Mouse (Mus musculus): ENCODE measurements around the gene Polr3e. TPM values are rescaled to one million over a fixed set of nuclear protein-coding genes. Genes with fewer than 3 reads are reported as not detected.
"Not testable (repeated sequence)": the region's sequence is repeated elsewhere in the genome, so short reads cannot be mapped to it uniquely, and the experiment has no call there.

The Polr3e gene
- total RNA-seq, 2 experiments from 2014 or later, result 26.3 to 27.0 TPM

DNA sequence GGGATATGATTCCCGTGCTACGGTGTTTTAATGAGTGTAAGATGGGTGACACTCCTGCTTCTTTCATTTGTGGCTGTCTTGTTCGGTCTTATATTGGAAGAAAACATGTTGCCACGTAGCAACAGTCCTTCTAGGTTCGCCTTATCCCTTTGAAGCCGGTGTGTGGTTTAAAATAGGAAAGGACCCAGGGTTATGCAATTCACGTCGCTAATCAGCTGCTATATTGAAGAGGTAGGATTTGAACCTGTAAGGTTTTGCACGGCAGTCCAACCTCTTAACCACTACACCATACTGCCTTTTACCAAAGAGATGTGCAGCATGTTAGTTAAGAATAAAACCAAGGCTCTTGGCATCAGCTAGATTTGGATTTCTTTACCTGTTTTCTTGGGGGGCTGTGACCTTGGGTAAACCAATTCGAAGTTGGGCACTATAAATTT, 1.0 kb downstream of the Polr3e start:
- Histone ChIP-seq H3K4me3 (peak overlapping the region; percentile 95), H3K27ac (peak overlapping the region; percentile 86)
- DNase-seq (ENCODE audit: low spot score in 2 of 2), result peak; percentile 73 to 76
- TF ChIP-seq CTCF (conservative IDR thresholded peaks at IDR 0.05), result no peak

DNA sequence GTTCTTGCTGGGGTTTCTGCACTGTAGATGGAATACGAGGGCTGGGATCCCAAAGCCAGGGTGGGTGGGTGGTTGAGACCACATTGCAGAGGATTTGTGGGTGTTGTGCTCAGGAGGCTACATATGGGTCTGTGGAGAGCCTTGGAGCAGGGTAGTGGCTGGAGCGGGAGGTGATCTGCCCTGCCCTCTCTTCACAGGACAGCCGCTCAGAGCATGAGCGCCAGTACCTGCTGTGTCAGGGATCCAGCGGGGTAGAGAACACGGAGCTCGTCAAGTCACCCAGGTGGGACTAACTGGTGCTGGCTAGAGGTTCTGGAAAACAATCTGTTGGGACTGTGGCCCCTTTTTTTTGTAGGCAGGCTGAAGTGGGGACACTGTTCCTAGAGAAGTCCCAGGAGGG, 15.6 kb downstream of the Polr3e start:
- H3K4me3 ChIP-seq, result no peak overlapping the region
- DNase-seq (ENCODE audit: low spot score in 2 of 2), result no peak
- H3K27ac ChIP-seq, result no peak overlapping the region
- no peak for TF ChIP-seq CTCF (conservative IDR thresholded peaks at IDR 0.05)

DNA sequence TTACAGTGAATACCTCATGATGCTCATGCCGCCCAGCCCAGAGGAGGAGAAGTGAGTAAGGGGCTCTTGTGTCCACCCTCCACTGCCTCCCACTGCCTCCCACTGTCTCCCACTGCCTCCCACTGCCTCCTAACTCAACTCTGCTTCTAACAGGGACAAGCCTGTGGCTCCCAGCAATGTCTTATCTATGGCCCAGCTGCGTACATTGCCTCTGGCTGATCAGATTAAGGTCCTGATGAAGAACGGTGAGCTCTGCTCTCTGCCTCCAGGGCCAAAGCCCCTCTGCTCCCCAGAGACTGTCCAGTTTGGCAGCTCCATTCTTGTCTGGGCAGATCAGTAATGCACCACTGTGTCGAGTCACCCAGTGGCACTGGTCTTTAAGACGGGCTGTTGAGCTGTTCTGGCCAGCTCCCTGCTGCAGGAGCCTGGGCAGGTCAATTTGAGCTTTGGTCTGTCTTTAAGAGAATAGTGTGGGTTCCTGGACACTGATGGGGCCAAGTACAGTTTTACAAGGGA, 16.2 kb downstream of the Polr3e start:
- Histone ChIP-seq H3K27ac (no peak overlapping the region), H3K4me3 (no peak overlapping the region)
- no peak for TF ChIP-seq CTCF (conservative IDR thresholded peaks at IDR 0.05)
- DNase-seq (ENCODE audit: low spot score in 2 of 2), result no peak

DNA sequence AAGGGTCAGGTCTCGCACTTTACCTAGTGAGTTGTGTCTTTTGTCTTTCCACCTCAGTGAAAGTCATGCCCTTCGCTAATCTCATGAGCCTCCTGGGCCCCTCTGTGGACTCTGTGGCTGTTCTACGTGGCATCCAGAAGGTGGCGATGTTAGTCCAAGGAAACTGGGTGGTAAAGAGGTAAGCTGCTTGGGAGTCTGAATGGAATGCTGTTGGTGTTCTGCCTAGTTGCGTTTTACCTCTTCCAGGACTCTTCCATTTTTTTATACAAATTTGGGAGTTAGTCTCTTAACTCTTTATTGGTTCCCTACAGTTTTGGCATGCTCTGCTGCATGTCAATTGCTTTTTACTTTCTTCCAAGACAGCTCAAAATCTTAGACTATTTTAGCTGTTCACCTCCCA, 17.2 kb downstream of the Polr3e start:
- H3K27ac ChIP-seq, result no peak overlapping the region
- peak; percentile 29 to 60 for DNase-seq (ENCODE audit: low spot score in 2 of 2)
- H3K4me3 ChIP-seq, result no peak overlapping the region
- peak; percentile 92 for TF ChIP-seq CTCF (conservative IDR thresholded peaks at IDR 0.05)

DNA sequence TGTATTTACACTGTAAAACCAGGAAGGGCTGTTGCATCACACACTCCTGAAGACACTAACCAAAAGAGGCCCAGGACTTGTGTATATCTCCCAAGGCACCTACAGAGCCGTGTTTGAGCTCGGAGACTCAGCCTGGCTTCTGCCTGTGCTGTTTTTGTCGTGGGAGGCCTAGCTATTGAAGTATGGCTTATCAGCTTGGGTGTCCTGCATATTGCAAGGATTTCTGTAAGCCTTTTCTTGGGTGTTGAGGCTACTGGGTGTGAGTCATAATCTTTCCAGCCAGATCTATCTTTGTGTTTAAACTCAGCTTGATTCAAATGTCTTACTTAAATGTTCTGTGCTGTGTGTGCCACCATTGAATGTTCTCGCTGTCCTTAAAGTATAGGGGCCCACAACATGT, 19.0 kb downstream of the Polr3e start:
- TF ChIP-seq CTCF (conservative IDR thresholded peaks at IDR 0.05), result no peak
- Histone ChIP-seq H3K27ac (no peak overlapping the region), H3K4me3 (no peak overlapping the region)
- no peak for DNase-seq (ENCODE audit: low spot score in 2 of 2)

DNA sequence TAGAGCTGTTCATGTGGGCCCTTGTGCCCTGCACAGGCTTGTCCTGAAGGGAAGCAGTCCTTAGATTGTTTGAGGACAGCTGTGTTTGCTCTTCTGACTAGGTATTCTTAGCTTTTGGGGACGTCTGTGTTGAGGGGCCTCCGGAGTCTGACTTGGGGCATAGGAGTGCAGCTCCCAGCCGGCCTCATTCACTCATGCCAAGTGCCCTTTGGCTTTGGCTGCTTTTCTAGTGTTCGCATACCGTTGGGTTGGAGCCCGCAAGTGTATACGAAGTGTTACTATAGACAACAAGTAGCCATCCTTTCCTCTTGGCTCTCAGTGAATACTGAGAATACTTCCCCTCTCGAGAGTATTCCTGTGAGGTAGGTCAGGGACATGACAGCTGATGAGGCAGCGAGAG, 20.7 kb downstream of the Polr3e start:
- Histone ChIP-seq H3K4me3 (no peak overlapping the region), H3K27ac (no peak overlapping the region)
- no peak for DNase-seq (ENCODE audit: low spot score in 2 of 2)
- TF ChIP-seq CTCF (conservative IDR thresholded peaks at IDR 0.05), result no peak

DNA sequence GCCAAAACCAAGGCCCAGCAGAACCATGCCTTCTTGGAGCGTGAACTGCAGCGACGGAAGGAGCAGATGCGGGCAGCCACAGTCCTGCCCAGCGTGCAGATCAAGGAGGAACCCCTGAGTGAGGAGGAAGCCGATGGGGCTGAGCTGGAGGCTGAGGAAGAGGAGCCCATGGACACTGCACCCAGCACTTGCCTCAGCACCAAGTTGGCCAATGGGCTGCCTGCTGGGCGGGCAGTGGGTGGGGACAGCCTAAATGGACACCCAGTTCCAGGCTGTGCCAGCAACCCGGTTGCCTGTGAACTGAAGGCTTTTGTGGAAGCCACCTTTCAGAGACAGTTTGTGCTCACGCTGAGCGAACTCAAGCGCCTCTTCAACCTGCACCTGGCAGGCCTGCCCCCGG, 22.8 kb downstream of the Polr3e start:
- DNase-seq (ENCODE audit: low spot score in 2 of 2), result peak in 1 of 2 experiments; percentile 32

DNA sequence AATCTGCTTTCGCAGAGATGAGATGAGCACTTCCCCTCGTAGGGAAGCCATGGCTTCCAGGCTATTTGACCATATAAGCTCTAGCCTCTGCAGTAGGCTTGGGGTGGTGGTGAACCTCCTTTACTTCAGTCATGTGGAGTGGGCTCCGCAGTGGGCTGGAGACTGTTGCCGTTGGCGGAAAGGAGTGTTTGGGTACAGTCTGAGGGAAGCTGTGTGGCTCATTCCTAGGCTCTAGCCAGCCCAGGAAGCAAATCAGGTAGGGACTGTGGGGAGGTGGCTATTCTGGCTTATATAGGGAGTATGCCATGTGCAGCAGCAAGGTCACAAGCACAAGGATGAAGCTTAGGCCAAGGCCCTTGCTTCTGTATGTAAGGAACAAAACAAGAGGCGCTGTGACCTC, 23.7 kb downstream of the Polr3e start:
- H3K4me3 ChIP-seq, result peak overlapping the region; percentile 30
- H3K27ac ChIP-seq, result peak overlapping the region; percentile 76
- DNase-seq (ENCODE audit: low spot score in 2 of 2), result no peak
- no peak for TF ChIP-seq CTCF (conservative IDR thresholded peaks at IDR 0.05)

More for the DNA sequence above, 22.8 kb downstream of the Polr3e start:
- Histone ChIP-seq H3K27ac (peak overlapping the region; percentile 76), H3K4me3 (peak overlapping the region; percentile 30)
- no peak for TF ChIP-seq CTCF (conservative IDR thresholded peaks at IDR 0.05)

DNA sequence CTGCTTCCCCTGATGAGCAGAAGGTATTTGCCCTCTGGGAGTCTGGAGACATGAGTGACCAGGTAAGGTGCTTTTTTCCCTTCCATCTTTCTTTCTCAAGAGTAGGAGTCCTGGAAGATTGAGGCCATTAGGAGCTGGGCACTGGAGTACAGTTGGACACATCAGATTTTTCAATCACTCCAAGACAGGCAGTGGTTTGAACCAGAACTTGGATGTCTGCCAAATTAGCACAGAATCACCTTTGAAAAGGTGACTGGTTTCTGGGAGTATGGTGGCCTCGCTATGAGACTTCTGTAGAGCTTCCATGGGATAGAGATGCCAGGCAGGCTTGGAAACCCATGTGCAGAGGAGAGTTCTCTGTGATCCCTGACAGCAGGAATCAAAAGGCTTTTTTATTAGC, 25.0 kb downstream of the Polr3e start:
- H3K4me3 ChIP-seq, result no peak overlapping the region
- DNase-seq (ENCODE audit: low spot score in 2 of 2), result no peak
- no peak for TF ChIP-seq CTCF (conservative IDR thresholded peaks at IDR 0.05)
- H3K27ac ChIP-seq, result no peak overlapping the region

DNA sequence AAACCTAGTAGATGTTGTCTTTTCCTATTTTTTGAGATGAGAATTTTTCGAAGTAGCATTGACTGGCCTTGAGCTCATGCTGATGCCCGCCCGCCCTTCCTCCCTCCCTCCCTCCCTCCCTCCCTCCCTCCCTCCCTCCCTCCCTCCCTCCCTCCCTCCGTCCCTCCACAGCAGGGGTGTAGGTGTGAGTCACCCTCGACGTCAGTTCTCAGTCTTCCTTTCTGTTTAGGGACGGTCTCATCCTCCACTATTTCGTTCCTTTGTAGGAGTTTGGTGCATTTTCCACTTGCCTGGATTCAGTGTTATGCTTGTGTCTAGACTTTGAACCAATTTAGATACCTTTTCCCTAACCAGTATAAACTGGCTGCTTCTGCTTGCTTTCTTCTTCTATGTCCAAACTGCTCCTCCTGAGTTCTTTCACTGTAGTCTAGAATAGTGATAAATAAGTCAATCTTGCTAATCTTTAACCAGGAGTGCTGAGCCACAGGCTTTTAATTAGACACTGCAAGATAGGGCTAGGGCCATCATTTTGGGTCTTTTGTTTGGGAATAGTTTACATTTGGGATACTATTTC, 26.5 kb downstream of the Polr3e start:
- H3K27ac ChIP-seq, result no peak overlapping the region
- TF ChIP-seq CTCF (conservative IDR thresholded peaks at IDR 0.05), result no peak
- H3K4me3 ChIP-seq, result no peak overlapping the region
- DNase-seq (ENCODE audit: low spot score in 2 of 2), result no peak

DNA sequence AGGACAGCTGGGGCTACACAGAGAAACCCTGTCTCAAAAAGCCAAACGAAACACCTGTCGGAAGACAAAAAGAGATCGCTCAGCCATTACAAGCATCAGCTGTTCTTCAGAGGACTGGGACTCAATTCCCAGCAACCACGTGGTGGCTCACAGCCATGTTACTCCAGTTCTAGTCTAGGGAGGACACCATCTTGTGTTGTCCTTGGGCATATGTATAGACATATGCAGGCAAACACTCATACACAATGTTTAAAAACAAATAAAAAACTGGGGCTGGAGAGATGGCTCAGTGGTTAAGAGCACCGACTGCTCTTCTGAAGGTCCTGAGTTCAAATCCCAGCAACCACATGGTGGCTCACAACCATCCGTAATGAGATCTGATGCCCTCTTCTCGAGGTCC, 36.0 kb downstream of the Polr3e start:
- not testable (repeated sequence) for H3K4me3 ChIP-seq; H3K27ac ChIP-seq; DNase-seq (ENCODE audit: low spot score in 2 of 2)

DNA sequence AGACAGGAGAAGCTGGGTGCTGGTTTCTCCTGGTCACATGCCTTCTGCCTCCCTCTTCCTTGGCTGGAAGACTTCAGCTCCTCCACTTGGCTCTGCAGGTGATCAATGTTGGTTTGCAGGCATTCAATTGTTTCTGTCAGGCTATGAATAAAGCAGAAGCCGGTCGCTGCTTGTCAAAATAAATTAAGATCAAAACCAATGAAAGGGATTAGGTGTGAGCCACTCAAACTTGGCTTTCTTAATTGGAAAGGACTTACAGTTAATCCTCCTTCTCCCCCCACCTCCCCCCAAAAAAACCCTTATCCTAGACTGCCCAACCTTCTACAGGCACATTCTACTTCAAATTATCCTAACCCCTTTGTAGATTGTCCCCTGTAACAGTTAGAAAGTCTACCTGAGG, 42.6 kb downstream of the Polr3e start:
- no peak for TF ChIP-seq CTCF (conservative IDR thresholded peaks at IDR 0.05)
- no peak for DNase-seq (ENCODE audit: low spot score in 2 of 2)
- Histone ChIP-seq H3K4me3 (no peak overlapping the region), H3K27ac (no peak overlapping the region)

DNA sequence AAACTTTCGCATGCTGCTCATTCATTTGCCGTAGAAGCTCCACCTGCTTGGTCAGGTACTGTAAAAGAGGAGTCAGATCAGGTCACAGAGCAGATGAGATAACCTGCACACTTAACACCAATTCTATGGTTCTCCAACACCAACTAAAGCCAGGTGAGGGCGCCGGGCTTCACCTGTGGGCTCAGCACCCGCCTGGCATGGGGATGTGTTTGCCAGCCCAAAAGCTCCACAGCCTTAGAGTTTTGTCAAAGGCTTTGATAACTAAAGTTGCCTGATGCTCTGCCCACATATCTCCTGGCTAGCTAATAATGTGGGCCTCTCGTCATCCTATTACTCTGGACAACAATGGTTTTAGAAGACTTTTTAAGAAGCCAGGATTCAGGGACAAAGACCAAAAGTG, 43.1 kb downstream of the Polr3e start:
- TF ChIP-seq CTCF (conservative IDR thresholded peaks at IDR 0.05), result 0 out of 2 replicates have a peak, but pooled peaks have one; percentile 13
- Histone ChIP-seq H3K4me3 (no peak overlapping the region), H3K27ac (no peak overlapping the region)
- DNase-seq (ENCODE audit: low spot score in 2 of 2), result no peak

DNA sequence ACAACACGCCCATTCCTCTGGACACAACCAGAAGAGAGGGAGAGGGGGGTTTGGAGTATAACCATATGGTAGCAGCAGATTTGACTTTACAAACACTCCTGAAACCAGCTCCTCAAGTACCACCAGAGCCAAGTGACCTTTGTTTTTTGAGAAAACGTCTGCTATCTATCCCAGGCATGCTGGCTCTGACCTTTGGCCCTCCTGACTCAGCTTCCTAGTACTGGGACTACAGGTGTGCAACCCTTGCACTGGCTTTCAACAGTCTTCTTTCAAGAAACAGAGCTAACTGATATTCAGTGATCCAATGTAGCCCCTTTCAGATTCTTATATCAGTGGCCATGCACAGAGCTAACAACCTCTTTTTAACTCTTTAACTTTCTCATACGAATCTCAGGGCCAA, 44.3 kb downstream of the Polr3e start:
- no peak overlapping the region for H3K4me3 ChIP-seq
- DNase-seq (ENCODE audit: low spot score in 2 of 2), result no peak
- TF ChIP-seq CTCF (conservative IDR thresholded peaks at IDR 0.05), result no peak
- H3K27ac ChIP-seq, result no peak overlapping the region
